Mouse (Mus musculus) liver, embryonic 15.5 days (tissue): ENCODE data around the gene 5730522E02Rik. TPM values are rescaled to one million over a fixed set of nuclear protein-coding genes. Genes with fewer than 3 reads are reported as not detected.

Experiments used
- ATAC-seq: fragments of 200-750 bp; cut with Nextera tagmentation; 2 replicates; pipeline ENCODE4 v1.8.0; 2017; ENCODE audit warnings: moderate number of reproducible peaks, mild to moderate bottlenecking, moderate library complexity; ENCODE audit not compliant: insufficient read depth
- H3K27ac ChIP-seq: fragments of 300-500 bp; sonication (generic); replicated peaks from 2 replicates; pipeline ENCODE4 v1.5.1; 2015; ENCODE audit warnings: mild to moderate bottlenecking, inconsistent platforms
- H3K27me3 ChIP-seq: fragments of 300-500 bp; sonication (generic); 2 replicates; pipeline ENCODE4 v1.6.1; 2015; ENCODE audit warnings: mild to moderate bottlenecking, inconsistent platforms
- H3K36me3 ChIP-seq: fragments of 300-500 bp; sonication (generic); replicated peaks from 2 replicates; pipeline ENCODE4 v1.6.1; 2015; ENCODE audit warnings: moderate library complexity, mild to moderate bottlenecking, inconsistent platforms
- H3K4me1 ChIP-seq: fragments of 300-500 bp; sonication (generic); replicated peaks from 2 replicates; pipeline ENCODE4 v1.6.1; 2015; ENCODE audit warnings: inconsistent platforms
- H3K4me2 ChIP-seq: fragments of 300-500 bp; sonication (generic); 2 replicates; pipeline ENCODE4 v1.6.1; 2015; ENCODE audit warnings: moderate library complexity, mild to moderate bottlenecking, inconsistent platforms
- H3K4me3 ChIP-seq: fragments of 300-500 bp; sonication (generic); replicated peaks from 2 replicates; pipeline ENCODE4 v1.5.1; 2015; ENCODE audit warnings: mild to moderate bottlenecking, inconsistent platforms
- H3K9ac ChIP-seq: fragments of 300-500 bp; sonication (generic); 2 replicates; pipeline ENCODE4 v1.6.1; 2015; ENCODE audit warnings: moderate library complexity, mild to moderate bottlenecking, inconsistent platforms
- H3K9me3 ChIP-seq: fragments of 300-500 bp; sonication (generic); replicated peaks from 2 replicates; pipeline ENCODE4 v1.6.1; 2016; ENCODE audit warnings: inconsistent platforms
- WGBS: fragments of 180-500 bp; shearing (Covaris S2); methylation state at CpG from one replicate; pipeline ENCODE4 v1.1.7; 2015; ENCODE audit warnings: mixed read lengths; ENCODE audit not compliant: insufficient replicate concordance; 5-methylcytosine and 5-hydroxymethylcytosine counted together
- polyA plus RNA-seq: library from polyadenylated mRNA; unstranded; fragments of >200 nt; fragmentation: Nextera tagmentation; extraction: Ambion mirVana; gene quantifications from 2 replicates; pipeline ENCODE4 v1.2.1, GENCODE M21; 2015

5730522E02Rik gene
- polyA plus RNA-seq, 1 experiment from 2014 or later = 0.26 TPM

- Histone ChIP-seq H3K4me3 (no peak overlapping the region), H3K9me3 (no peaks in the 10 kb centered on the region), H3K27me3 (no peaks in the 10 kb centered on the region), H3K9ac (no peak overlapping the region), H3K36me3 (no peaks in the 10 kb centered on the region), H3K4me2 (no peak overlapping the region), H3K4me1 (no peaks in the 10 kb centered on the region), H3K27ac (no peak overlapping the region)
- ATAC-seq = no peak
- WGBS = 42% methylated on average over 1 of the region's 1 CpGs
These were observed 422.9 kb downstream of the 5730522E02Rik start for GRCm38 (mm10) chr11:25787691-25788090.

GRCm38 (mm10) chr11:25772231-25772630 lies 438.3 kb downstream of the 5730522E02Rik start:
- no peak for ATAC-seq
- H3K4me3 ChIP-seq = no peak overlapping the region
- 63% methylated on average over 1 of the region's 1 CpGs for WGBS
- H3K4me1 ChIP-seq = no peaks in the 10 kb centered on the region
- H3K36me3 ChIP-seq = no peaks in the 10 kb centered on the region
- no peak overlapping the region for H3K27ac ChIP-seq
- no peak overlapping the region for H3K9ac ChIP-seq
- no peaks in the 10 kb centered on the region for H3K9me3 ChIP-seq
- H3K27me3 ChIP-seq = no peaks in the 10 kb centered on the region
- no peak overlapping the region for H3K4me2 ChIP-seq

DNA sequence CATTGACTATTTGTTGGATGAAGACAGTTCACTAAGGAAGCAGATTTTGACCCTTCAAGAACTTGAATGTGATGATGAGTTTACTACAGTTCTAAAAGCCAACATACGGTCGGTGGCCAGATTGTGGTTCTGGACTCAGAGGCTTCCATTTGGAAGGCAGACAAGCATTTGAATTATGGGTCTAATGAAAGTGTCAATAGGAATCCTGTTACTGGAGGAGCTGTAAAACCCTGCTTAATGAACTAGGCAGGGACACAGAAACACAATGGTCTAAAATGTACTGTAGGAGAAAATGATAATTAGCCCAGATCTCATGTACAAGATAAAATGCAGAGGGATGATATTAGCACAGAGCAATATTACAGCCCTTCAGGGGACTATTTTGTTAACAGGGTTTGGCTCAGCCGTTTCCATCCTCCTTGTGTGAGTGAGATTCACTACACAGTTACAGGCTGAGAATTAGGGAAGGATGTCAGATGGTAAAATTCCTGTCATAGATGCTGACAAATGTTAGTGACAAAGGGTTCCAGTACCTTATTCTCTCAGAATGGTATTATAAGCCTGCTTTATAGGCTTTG lies 439.5 kb downstream of the 5730522E02Rik start:
- Histone ChIP-seq H3K27ac (no peak overlapping the region), H3K36me3 (no peaks in the 10 kb centered on the region), H3K4me2 (no peak overlapping the region), H3K9me3 (no peaks in the 10 kb centered on the region), H3K4me1 (no peaks in the 10 kb centered on the region), H3K9ac (no peak overlapping the region), H3K27me3 (no peaks in the 10 kb centered on the region), H3K4me3 (no peak overlapping the region)
- no peak for ATAC-seq
- WGBS = 62% methylated on average over 3 of the region's 3 CpGs

DNA sequence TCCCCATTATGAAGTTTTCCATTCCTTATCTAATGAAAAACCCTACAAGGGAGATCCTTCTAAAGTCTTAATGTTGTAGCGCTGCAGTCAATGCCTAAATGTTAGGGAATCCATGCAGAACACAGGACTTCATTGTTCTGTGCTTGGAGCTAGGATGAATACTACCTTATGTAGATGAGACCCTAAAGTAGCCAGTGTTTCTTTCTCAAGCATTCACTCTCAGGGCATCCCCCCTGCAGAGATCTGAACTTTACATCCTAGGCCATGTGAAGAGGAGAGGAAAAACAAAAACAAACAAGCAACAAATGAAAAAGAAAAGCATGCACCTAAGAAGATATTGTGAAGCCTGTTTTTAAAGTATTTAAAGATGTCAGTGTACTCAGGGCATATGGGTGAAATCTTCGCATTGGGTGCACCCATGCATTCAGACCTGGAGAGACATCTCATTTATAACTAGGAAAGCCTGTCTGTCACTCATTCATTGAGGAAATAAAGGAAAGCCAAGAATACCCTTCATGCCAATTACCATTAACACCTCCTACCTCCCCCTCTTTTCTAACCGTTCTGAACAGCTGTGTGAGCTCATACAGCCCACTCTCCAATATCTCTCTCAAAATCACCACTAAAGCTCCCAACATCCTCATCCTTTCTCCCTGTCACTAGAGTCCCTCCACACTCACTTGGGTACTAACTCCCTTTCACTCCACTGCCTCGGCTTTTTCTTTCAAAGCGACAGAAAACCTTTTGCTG lies 442.8 kb downstream of the 5730522E02Rik start:
- ATAC-seq = no peak
- no peak overlapping the region for H3K4me2 ChIP-seq
- H3K9me3 ChIP-seq = no peaks in the 10 kb centered on the region
- no peak overlapping the region for H3K9ac ChIP-seq
- no peaks in the 10 kb centered on the region for H3K27me3 ChIP-seq
- H3K4me1 ChIP-seq = no peaks in the 10 kb centered on the region
- no peaks in the 10 kb centered on the region for H3K36me3 ChIP-seq
- H3K4me3 ChIP-seq = no peak overlapping the region
- WGBS = 53% methylated on average over 5 of the region's 5 CpGs
- H3K27ac ChIP-seq = no peak overlapping the region

DNA sequence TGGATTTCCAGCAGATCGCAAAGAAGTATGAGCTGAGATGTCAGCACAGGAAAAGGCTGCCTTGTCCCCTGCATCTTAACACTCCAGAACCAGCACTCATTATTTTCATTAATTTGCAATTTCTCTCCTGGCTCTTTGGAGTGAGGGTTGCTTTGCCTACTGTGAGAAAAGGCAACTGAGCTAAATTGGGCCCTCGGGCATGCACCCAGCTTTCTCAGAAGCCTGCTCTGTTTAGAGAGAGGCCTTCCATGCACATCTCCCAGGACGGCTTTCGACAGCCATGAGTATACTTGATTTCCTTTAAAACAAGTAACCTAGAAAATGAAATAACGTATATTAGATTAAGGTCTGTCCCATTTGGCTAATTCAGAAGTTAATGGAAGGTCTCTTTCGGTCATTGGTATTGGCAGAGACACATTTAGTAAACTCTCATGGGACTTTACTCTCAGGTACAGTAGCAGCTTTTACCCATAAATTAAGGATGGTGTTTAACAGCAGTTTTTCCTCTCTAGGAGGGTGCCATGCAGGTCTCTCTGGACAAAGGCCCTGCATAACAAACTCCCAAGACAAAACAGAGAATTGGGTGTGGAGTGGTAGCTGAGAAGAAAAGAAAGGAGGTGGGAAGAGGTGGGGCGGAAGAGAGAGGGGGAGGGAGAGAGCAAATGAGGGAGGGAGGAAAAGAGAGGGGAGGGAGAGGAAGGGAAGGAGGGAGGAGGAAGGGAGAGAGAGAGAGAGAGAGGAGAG lies 457.2 kb downstream of the 5730522E02Rik start:
- Histone ChIP-seq H3K36me3 (no peaks in the 10 kb centered on the region), H3K9me3 (no peaks in the 10 kb centered on the region), H3K4me1 (no peaks in the 10 kb centered on the region), H3K4me2 (no peak overlapping the region), H3K4me3 (no peak overlapping the region), H3K27me3 (no peaks in the 10 kb centered on the region), H3K27ac (no peak overlapping the region), H3K9ac (no peak overlapping the region)
- ATAC-seq = no peak
- WGBS = 59% methylated on average over 7 of the region's 7 CpGs

- no peaks in the 10 kb centered on the region for H3K27me3 ChIP-seq
- no peak overlapping the region for H3K4me3 ChIP-seq
- H3K27ac ChIP-seq = no peak overlapping the region
- 77% methylated on average over 3 of the region's 3 CpGs for WGBS
- H3K9ac ChIP-seq = no peak overlapping the region
- no peaks in the 10 kb centered on the region for H3K36me3 ChIP-seq
- H3K4me2 ChIP-seq = no peak overlapping the region
- no peak for ATAC-seq
- H3K9me3 ChIP-seq = no peaks in the 10 kb centered on the region
- no peaks in the 10 kb centered on the region for H3K4me1 ChIP-seq
These were observed 458.1 kb downstream of the 5730522E02Rik start for GRCm38 (mm10) chr11:25752418-25752817.

DNA sequence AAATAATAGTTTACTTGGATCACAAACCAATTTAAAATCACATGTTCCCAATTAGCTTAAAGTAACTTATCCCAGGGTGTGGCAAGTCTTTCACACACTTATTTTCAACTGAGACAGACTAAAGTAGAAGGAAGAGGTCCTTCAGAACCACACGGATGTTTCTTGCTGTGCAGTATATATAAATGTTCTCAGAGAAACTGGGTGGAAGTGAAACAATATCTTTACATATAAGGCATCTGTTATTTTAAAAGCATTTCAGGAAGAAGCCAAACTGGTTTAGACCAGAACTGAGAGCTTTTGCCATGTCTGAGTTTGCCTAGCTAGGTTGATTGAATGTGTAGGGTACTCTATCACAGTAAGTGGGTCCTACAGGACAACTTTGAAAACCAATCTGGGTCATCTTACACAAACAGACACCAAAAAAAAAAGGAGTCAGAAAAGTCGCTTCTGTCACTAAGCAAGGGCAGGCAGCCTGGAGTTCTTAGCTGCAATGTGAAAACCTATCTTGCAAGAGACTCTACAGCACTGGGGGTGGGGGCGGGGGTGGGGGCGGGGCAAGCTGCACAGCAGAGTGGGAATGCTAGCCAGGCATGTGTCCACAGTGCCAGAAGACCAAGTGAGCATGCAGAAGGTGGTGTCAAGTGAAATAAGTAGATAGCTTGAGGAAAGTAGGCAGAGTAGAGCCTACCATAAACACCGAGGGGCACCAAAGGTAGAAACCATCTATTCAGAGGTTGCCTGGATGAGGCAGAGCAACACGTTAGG lies 463.3 kb downstream of the 5730522E02Rik start:
- no peaks in the 10 kb centered on the region for H3K4me1 ChIP-seq

DNA sequence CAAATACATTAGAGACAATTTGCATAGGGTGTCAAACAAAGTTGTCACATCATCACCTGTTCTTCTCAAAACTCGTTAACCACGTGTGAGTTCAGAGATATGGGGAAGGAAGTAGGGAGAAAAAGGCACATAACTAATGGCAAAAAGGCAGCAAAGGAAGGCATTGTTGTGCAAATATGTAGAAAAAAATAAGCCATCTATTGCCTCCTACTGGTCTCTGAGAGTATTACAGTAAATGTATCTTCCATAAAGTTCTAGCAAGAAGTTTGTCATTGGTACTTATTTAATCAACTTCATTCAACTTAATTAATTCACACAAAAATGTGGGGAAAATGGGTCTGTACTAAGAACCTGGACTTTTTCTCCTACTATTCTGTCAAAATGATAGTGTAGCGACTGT lies 466.9 kb downstream of the 5730522E02Rik start:
- no peak overlapping the region for H3K4me3 ChIP-seq
- no peak for ATAC-seq
- 53% methylated on average over 3 of the region's 3 CpGs for WGBS
- H3K9ac ChIP-seq = no peak overlapping the region
- H3K27me3 ChIP-seq = no peaks in the 10 kb centered on the region
- H3K36me3 ChIP-seq = no peaks in the 10 kb centered on the region
- H3K9me3 ChIP-seq = no peaks in the 10 kb centered on the region
- no peak overlapping the region for H3K4me2 ChIP-seq
- no peaks in the 10 kb centered on the region for H3K4me1 ChIP-seq
- H3K27ac ChIP-seq = no peak overlapping the region

More for the DNA sequence above, 463.3 kb downstream of the 5730522E02Rik start:
- no peak for ATAC-seq
- H3K4me2 ChIP-seq = no peak overlapping the region
- no peaks in the 10 kb centered on the region for H3K36me3 ChIP-seq
- H3K9ac ChIP-seq = no peak overlapping the region
- H3K27ac ChIP-seq = no peak overlapping the region
- no peak overlapping the region for H3K4me3 ChIP-seq
- no peaks in the 10 kb centered on the region for H3K27me3 ChIP-seq
- no peaks in the 10 kb centered on the region for H3K9me3 ChIP-seq
- 44% methylated on average over 6 of the region's 6 CpGs for WGBS

- no peak overlapping the region for H3K27ac ChIP-seq
- H3K9ac ChIP-seq = no peak overlapping the region
- H3K4me1 ChIP-seq = no peaks in the 10 kb centered on the region
- H3K4me2 ChIP-seq = no peak overlapping the region
- no peaks in the 10 kb centered on the region for H3K27me3 ChIP-seq
- WGBS = 64% methylated on average over 5 of the region's 5 CpGs
- no peak overlapping the region for H3K4me3 ChIP-seq
- ATAC-seq = no peak
- H3K36me3 ChIP-seq = no peaks in the 10 kb centered on the region
- H3K9me3 ChIP-seq = no peaks in the 10 kb centered on the region
These were observed 473.3 kb downstream of the 5730522E02Rik start for GRCm38 (mm10) chr11:25737255-25737654.

GRCm38 (mm10) chr11:25729476-25729875 lies 481.1 kb downstream of the 5730522E02Rik start:
- Histone ChIP-seq H3K9me3 (no peaks in the 10 kb centered on the region), H3K9ac (no peak overlapping the region), H3K27me3 (no peaks in the 10 kb centered on the region), H3K4me3 (no peak overlapping the region), H3K4me2 (no peak overlapping the region), H3K4me1 (no peaks in the 10 kb centered on the region), H3K36me3 (no peaks in the 10 kb centered on the region), H3K27ac (no peak overlapping the region)
- ATAC-seq = no peak
- WGBS = 57% methylated on average over 1 of the region's 1 CpGs
